ENCODE assay signal across 15 mouse cellular contexts in genomic region chr6:8130149-8130548, GRCm38 (mm10).
"Had no signal": no experiment of that assay in that cellular context is flagged by ENCODE, and none has a peak within 500 bp of the region (broad histone marks: within the 10 kb centered on the region; RNA-seq: fewer than 3 reads in every experiment).

No protein-coding gene starts in this region.

- H3K4me1 ChIP-seq: liver, embryonic 15.5 days; megakaryocyte, embryonic 14.5 days; midbrain, embryonic 12.5 days; neural tube, embryonic 12.5 days; stomach, embryonic 15.5 days had no signal

- H3K9me3 ChIP-seq: liver, embryonic 15.5 days; midbrain, embryonic 12.5 days; midbrain, embryonic 15.5 days; neural tube, embryonic 12.5 days; stomach, embryonic 15.5 days had no signal

- H3K4me3 ChIP-seq: liver, embryonic 15.5 days; megakaryocyte, embryonic 14.5 days; midbrain, embryonic 12.5 days; midbrain, embryonic 15.5 days; neural tube, embryonic 12.5 days; stomach, embryonic 15.5 days had no signal

- H3K27ac ChIP-seq: liver, embryonic 15.5 days; macrophage; midbrain, embryonic 12.5 days; midbrain, embryonic 15.5 days; neural tube, embryonic 12.5 days; stomach, embryonic 15.5 days; stomach, postnatal 0 days had no signal

- ATAC-seq: liver, postnatal 0 days; midbrain, embryonic 15.5 days had no signal

- H3K27me3 ChIP-seq: liver, embryonic 15.5 days; megakaryocyte, embryonic 14.5 days; midbrain, embryonic 12.5 days; midbrain, embryonic 15.5 days; neural tube, embryonic 12.5 days; stomach, embryonic 15.5 days had no signal

- H3K9ac ChIP-seq: liver, embryonic 15.5 days; liver, postnatal 0 days; midbrain, embryonic 12.5 days; midbrain, embryonic 15.5 days; neural tube, embryonic 12.5 days; stomach, embryonic 15.5 days had no signal

- H3K4me2 ChIP-seq: liver, embryonic 15.5 days; midbrain, embryonic 12.5 days; midbrain, embryonic 15.5 days; neural tube, embryonic 12.5 days; stomach, embryonic 15.5 days had no signal

- DNase-seq: liver, postnatal 0 days; lung, adult 2 months; lung, postnatal 10 days; right cerebral cortex, postnatal 14 days; thymus, adult 2 months; thymus, postnatal 25 days; thymus, postnatal 4 days had no signal

- H3K36me3 ChIP-seq: liver, embryonic 15.5 days; midbrain, embryonic 12.5 days; midbrain, embryonic 15.5 days; neural tube, embryonic 12.5 days; stomach, embryonic 15.5 days had no signal
